Mouse (Mus musculus) natural killer cell, adult 2 months (primary cell): Measurements from ENCODE around the gene Tas2r103.

Experiments
- DNase-seq, 2 experiments: peaks; one replicate each; pipeline ENCODE4 v3.0.0; 2022; ENCODE audit warnings: low spot score in 2 of 2

Gene Tas2r103

GRCm38 (mm10) chr6:133037001-133037400, at the start of gene Tas2r103:
TSS of gene Tas2r103 (minus strand) at chr6:133037101.
- DNase-seq, result no peak

DNA sequence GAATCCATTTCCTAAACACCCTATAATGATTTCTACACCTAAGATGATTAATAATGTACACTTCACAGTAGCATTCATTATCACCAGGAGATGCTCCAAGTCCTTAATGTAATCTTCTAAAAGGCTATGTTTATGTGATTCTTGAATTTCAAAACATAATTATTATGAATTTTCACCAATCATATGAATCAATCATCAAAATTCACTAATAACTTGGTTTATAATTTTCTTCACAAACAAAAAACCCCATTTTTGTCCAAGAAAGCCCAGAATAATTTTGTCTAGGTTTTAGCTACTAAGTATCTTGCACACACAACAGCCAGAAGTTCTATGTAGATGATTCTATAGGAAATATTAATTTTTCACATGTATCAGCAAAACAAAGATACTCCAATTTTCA, 18.8 kb upstream of the Tas2r103 start, which contains the start of gene Tas2r140:
Tas2r140 (minus strand) TSS at position 101 of the 400 bp plus-strand sequence.
- DNase-seq, result no peak
